Mouse (Mus musculus) left cerebral cortex, adult 18-20 months (tissue): ENCODE measurements around the gene Fam83e. TPM values are rescaled to one million over a fixed set of nuclear protein-coding genes. Genes with fewer than 3 reads are reported as not detected.

Experiments used
- total RNA-seq, 2 experiments: library from RNA; stranded (reverse); gene quantifications; 2 replicates each; pipeline ENCODE4 v1.2.3; 2021

The Fam83e gene
- total RNA-seq, 2 experiments from 2014 or later, result 0.21 TPM; not detected in 1

Other genes starting within 250 kb of the Fam83e start
- gene Tulp2, start 239.3 kb upstream of the Fam83e start, total RNA-seq, result under 1 TPM in 1 of 2 experiments, not detected in 1; 0.21 TPM
- gene Gm45808, start 234.4 kb upstream of the Fam83e start, total RNA-seq, result 1 to 10 TPM; 2.5 to 3.8 TPM
- gene Dhdh, start 232.4 kb upstream of the Fam83e start, total RNA-seq, result 1 to 10 TPM; 3.9 to 4.7 TPM
- gene Nucb1, start 210.8 kb upstream of the Fam83e start, total RNA-seq, result 100 to 1,000 TPM; 111 to 112 TPM
- 10 to 100 TPM; 23.1 to 25.9 TPM for gene Ppp1r15a, start 194.9 kb upstream of the Fam83e start, total RNA-seq
- 1 to 10 TPM; 6.1 to 8.2 TPM for gene Plekha4, start 194.9 kb upstream of the Fam83e start, total RNA-seq
- gene Hsd17b14, start 166.3 kb upstream of the Fam83e start, total RNA-seq, result under 1 TPM; 0.37 to 0.56 TPM
- gene Bcat2, start 151.1 kb upstream of the Fam83e start, total RNA-seq, result 10 to 100 TPM; 25.3 to 26.9 TPM
- gene Fgf21, start 105.7 kb upstream of the Fam83e start, total RNA-seq, result not detected
- gene Fut1, start 103.9 kb upstream of the Fam83e start, total RNA-seq, result not detected
- under 1 TPM in 1 of 2 experiments, not detected in 1; 0.21 TPM for gene Izumo1, start 99.4 kb upstream of the Fam83e start, total RNA-seq
- 1 to 10 TPM; 6.4 to 7.9 TPM for gene Rasip1, start 93.7 kb upstream of the Fam83e start, total RNA-seq
- 1 to 10 TPM; 2.0 to 2.6 TPM for gene Mamstr, start 81.2 kb upstream of the Fam83e start, total RNA-seq
- under 1 TPM; 0.12 to 0.26 TPM for gene Fut2, start 54.8 kb upstream of the Fam83e start, total RNA-seq
- gene Ntn5, start 37.2 kb upstream of the Fam83e start, total RNA-seq, result 10 to 100 TPM; 11.1 to 13.3 TPM
- gene Sec1, start 26.8 kb upstream of the Fam83e start, total RNA-seq, result 1 to 10 TPM; 1.2 to 1.7 TPM
- gene Car11, start 21.4 kb upstream of the Fam83e start, total RNA-seq, result 100 to 1,000 TPM; 215 to 220 TPM
- 10 to 100 TPM; 63.1 to 84.6 TPM for gene Dbp, start 16.1 kb upstream of the Fam83e start, total RNA-seq
- 100 to 1,000 TPM; 331 to 369 TPM for gene Rpl18, start 5.8 kb upstream of the Fam83e start, total RNA-seq
- gene Sphk2, start 3.2 kb upstream of the Fam83e start, total RNA-seq, result 10 to 100 TPM; 32.3 to 33.0 TPM
- gene Spaca4, start 4.6 kb downstream of the Fam83e start, total RNA-seq, result not detected
- gene Lmtk3, start 62.5 kb downstream of the Fam83e start, total RNA-seq, result 100 to 1,000 TPM; 229 to 237 TPM
- gene Sult2b1, start 63.5 kb downstream of the Fam83e start, total RNA-seq, result 10 to 100 TPM; 11.3 to 13.7 TPM
- gene Cyth2, start 93.4 kb downstream of the Fam83e start, total RNA-seq, result 100 to 1,000 TPM; 191 to 210 TPM
- gene Kcnj14, start 103.6 kb downstream of the Fam83e start, total RNA-seq, result 1 to 10 TPM; 2.2 to 2.6 TPM
- 10 to 100 TPM; 20.1 to 23.2 TPM for gene Grwd1, start 109.7 kb downstream of the Fam83e start, total RNA-seq
- gene Kdelr1, start 151.6 kb downstream of the Fam83e start, total RNA-seq, result 10 to 100 TPM; 69.0 to 76.2 TPM
- gene Grin2d, start 157.2 kb downstream of the Fam83e start, total RNA-seq, result 10 to 100 TPM; 10.7 to 10.9 TPM
- not detected for gene Syngr4, start 175.5 kb downstream of the Fam83e start, total RNA-seq
- gene Tmem143, start 175.7 kb downstream of the Fam83e start, total RNA-seq, result 10 to 100 TPM; 20.9 to 22.0 TPM
- gene Emp3, start 200.2 kb downstream of the Fam83e start, total RNA-seq, result 1 to 10 TPM; 5.5 to 8.4 TPM
- gene Ccdc114, start 202.9 kb downstream of the Fam83e start, total RNA-seq, result 1 to 10 TPM; 2.6 to 2.7 TPM